Mouse (Mus musculus) lung, embryonic 16.5 days (tissue): ENCODE data around the gene Med16. TPM values are rescaled to one million over a fixed set of nuclear protein-coding genes. Genes with fewer than 3 reads are reported as not detected.

Experiments used
- ATAC-seq: fragments of 200-750 bp; cut with Nextera tagmentation; 2 replicates; pipeline ENCODE4 v1.8.0; 2017; ENCODE audit warnings: low read depth, mild to moderate bottlenecking, moderate library complexity
- H3K27ac ChIP-seq: fragments of 300-500 bp; sonication (generic); 2 replicates; pipeline ENCODE4 v1.5.1; 2014; ENCODE audit warnings: mild to moderate bottlenecking, control low read depth, low read length
- H3K27me3 ChIP-seq: fragments of 300-500 bp; sonication (generic); 2 replicates; pipeline ENCODE4 v1.6.1; 2014; ENCODE audit warnings: low read depth, low read length, mixed read lengths; ENCODE audit not compliant: control insufficient read depth, insufficient read depth
- H3K36me3 ChIP-seq: fragments of 300-500 bp; sonication (generic); 2 replicates; pipeline ENCODE4 v1.6.1; 2014; ENCODE audit warnings: low read length; ENCODE audit not compliant: control insufficient read depth, insufficient read depth
- H3K4me1 ChIP-seq: fragments of 300-500 bp; sonication (generic); replicated peaks from 2 replicates; pipeline ENCODE4 v1.6.1; 2014; ENCODE audit warnings: low read length, mixed read lengths; ENCODE audit not compliant: control insufficient read depth, insufficient read depth
- H3K4me2 ChIP-seq: fragments of 300-500 bp; sonication (generic); 2 replicates; pipeline ENCODE4 v1.6.1; 2014; ENCODE audit warnings: low read depth, low read length, control low read depth
- H3K4me3 ChIP-seq: fragments of 300-500 bp; sonication (generic); 2 replicates; pipeline ENCODE4 v1.5.1; 2014; ENCODE audit warnings: mild to moderate bottlenecking, low read length, control low read depth
- H3K9ac ChIP-seq: fragments of 300-500 bp; sonication (generic); 2 replicates; pipeline ENCODE4 v1.6.1; 2014; ENCODE audit warnings: low read length, control low read depth
- H3K9me3 ChIP-seq: fragments of 300-500 bp; sonication (generic); 2 replicates; pipeline ENCODE4 v1.6.1; 2016; ENCODE audit warnings: low read length; ENCODE audit not compliant: control insufficient read depth
- WGBS: fragments of 180-500 bp; shearing (Covaris S2); extraction: QIAGEN DNeasy Blood & Tissue Kit; methylation state at CpG from one replicate; pipeline ENCODE4 v1.1.7; 2014; 5-methylcytosine and 5-hydroxymethylcytosine counted together
- polyA plus RNA-seq: library from polyadenylated mRNA; unstranded; fragments of >200 nt; fragmentation: Nextera tagmentation; extraction: Ambion mirVana; gene quantifications from 2 replicates; pipeline ENCODE4 v1.2.1, GENCODE M21; 2015

Gene Med16
- polyA plus RNA-seq, 1 experiment from 2014 or later: 51.2 TPM

DNA sequence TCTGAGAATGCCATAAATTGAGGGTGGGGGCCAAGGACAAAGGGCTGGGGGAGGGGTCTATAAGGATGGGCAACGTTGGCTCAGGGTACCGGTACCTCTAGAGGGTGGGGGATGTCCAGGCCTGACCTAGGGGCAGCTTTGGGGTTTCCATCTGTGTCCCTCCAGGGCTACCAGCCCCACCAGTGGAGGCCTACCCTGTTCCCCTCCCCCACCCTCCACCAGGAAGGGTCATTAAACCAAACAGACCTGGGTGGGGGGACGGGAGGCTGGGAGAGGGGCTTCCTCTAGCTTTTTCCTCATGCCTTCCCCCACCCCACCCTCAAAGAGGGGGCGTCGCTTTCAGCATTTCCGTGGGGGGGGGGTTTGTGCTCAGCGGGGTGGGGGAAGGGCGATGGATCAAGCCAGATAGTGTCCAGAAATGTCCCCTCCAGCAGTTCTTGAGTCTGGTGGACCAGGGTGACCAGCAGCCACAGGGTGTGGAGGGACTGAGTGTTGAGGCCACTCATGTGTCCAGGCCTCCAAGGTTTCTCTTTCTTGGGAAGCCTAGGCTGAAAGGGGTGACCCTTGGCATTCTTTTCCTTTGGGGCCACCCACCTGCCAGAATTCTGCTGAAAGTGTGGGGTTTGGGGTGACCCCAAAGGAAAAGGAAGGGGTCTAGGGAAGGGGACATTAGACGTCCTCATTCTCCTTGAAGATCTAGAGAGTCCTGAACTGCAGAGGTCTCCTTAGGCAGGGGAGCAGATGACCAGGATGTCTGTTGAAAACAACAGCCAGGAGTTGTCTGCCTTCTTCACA is 20.4 kb upstream of the Med16 start:
- Histone ChIP-seq H3K36me3 (0 out of 2 replicates have a peak, but pooled peaks cover 6% of the 10 kb centered on the region), H3K9me3 (no peaks in the 10 kb centered on the region), H3K4me2 (peak overlapping the region; percentile 95), H3K4me1 (peaks cover 49% of the 10 kb centered on the region), H3K27me3 (no peaks in the 10 kb centered on the region; the same call in 1 of the 2 replicates), H3K27ac (peak overlapping the region; percentile 51), H3K9ac (peak overlapping the region; percentile 47), H3K4me3 (peak overlapping the region; percentile 92)
- 15% methylated on average over 9 of the region's 9 CpGs for WGBS
- no peak for ATAC-seq

DNA sequence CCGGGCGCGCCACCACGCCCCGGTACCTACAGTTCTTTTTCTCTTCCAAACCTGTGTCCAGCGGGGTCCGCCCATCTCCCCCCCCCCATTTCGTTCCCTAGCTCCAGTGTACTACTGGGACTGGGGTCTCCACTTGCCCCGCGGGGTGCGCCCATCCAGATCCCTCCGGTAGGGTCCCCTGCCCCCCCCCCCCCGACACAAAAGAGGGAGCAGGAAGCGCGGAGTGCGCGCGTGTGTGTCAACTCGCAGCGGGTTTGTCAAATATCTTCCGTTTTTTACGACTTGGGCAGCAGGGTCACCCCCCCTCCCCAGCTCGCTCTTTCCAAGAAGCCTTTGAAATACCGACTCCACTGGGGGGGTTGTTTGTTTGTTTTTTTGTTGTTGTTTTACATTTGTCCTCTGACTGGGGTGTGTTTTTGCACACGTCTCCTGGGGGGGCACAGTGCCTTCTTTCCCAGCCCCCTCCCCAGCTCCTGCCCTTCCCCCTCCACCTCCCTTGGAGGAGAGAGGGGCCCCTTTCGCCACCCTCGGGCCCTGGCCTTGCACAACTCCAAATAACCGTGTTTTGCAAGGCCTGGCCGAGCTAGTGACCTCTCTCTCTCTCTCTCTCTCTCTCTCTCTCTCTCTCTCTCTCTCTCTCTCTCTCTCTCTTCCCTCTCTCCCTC is 19.4 kb upstream of the Med16 start:
- 1% methylated on average over 29 of the region's 29 CpGs for WGBS
- Histone ChIP-seq H3K27me3 (peaks cover under 1% of the 10 kb centered on the region; the same call in 1 of the 2 replicates), H3K27ac (peak overlapping the region; percentile 95), H3K9ac (peak overlapping the region; percentile 96), H3K4me3 (peak overlapping the region; percentile 92), H3K9me3 (no peaks in the 10 kb centered on the region), H3K4me2 (peak overlapping the region; percentile 95), H3K4me1 (peaks cover 39% of the 10 kb centered on the region), H3K36me3 (0 out of 2 replicates have a peak, but pooled peaks cover 6% of the 10 kb centered on the region)
- ATAC-seq: no peak; the same call in 1 of the 2 replicates

DNA sequence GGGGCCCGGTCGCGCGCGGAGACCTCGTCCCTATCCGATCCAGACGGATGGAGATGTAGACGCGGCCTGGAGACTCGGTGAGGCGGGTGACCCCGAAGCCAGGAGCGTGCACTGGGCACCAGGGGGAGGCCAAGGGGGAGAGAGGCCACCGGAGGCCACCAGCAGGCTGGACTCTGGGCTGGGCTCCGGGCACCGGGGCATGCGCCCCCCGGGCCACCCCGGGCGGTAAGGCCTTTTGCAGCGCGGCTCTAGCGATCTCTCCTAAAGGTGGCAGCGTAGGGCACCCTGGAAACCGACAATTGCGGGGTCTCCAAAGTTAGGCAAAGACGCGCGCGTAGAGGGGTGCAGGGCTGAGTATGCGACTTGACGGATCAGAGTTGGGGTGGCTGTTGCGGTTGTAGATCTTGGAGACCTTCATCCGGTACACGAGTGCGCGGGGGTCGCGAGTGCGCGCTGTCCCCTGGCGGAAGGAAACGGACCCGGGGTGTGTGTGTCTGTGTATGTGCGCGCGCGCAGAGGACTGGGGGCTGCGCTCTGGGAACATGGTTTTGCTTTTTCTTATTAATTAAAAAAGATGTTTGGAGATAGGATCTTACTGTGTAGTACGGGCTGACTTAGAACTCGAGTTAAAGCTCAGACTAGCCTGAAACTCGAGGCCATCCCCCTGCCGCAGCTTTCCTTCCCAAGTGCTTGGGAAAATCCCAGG is 18.8 kb upstream of the Med16 start:
- H3K9ac ChIP-seq: peak overlapping the region; percentile 96
- peak overlapping the region; percentile 95 for H3K4me2 ChIP-seq
- peaks cover 32% of the 10 kb centered on the region for H3K4me1 ChIP-seq
- peak overlapping the region; percentile 95 for H3K27ac ChIP-seq
- peak overlapping the region; percentile 92 for H3K4me3 ChIP-seq
- peak; percentile 37 for ATAC-seq
- H3K9me3 ChIP-seq: no peaks in the 10 kb centered on the region
- 0 out of 2 replicates have a peak, but pooled peaks cover 6% of the 10 kb centered on the region for H3K36me3 ChIP-seq
- H3K27me3 ChIP-seq: peaks cover 7% of the 10 kb centered on the region
- WGBS: under 1% methylated on average over 54 of the region's 54 CpGs

DNA sequence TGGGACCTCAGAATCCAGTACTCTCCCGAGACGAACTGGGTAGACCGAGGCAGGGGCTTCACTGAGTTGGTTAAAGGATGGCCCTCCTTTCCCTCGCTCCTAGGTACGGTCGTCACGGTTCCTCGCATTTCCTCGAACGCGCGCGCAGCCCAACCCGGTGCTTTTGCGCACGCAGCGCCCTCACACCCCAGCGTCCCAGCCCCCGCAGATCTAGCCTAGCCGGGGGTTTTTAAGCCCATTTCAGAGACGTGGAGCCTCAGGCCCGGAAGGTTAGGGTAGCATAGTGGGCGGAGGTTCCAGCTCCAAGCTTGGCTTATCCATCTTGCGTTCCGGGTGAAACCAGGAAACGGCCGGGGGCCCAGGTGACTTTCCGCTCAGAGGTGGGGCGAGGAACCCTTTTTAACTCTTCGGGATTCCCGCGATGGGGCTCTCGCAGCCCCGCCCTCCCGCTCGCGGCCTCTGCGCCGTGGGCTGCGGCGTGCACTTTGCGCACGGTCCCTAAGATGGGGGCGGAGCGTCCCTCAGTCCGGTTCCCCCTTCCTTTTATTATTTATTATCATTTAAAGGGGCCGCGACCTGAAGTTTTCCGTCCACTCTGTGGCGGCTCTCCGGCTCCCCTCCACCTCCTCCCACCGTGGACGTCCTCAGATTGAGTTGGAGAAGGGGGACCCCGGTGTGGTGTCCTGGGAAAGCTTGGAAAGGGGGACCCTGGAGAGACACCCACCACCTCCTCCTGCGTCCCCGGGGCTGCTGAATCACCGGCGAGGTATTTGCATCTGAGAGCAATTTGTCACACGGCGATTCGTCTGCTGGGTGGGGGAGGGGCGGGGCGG is 18.0 kb upstream of the Med16 start, which contains the start of gene Arid3a:
Gene Arid3a, plus strand, starts transcription at position 553 of the 833 bp plus-strand sequence.
- Histone ChIP-seq H3K36me3 (0 out of 2 replicates have a peak, but pooled peaks cover 3% of the 10 kb centered on the region), H3K4me3 (peak within 1 kb of the TSS; percentile 92), H3K9ac (peak within 1 kb of the TSS; percentile 96), H3K27ac (peak within 1 kb of the TSS; percentile 95), H3K27me3 (peaks cover 15% of the 10 kb centered on the region), H3K4me1 (peaks cover 25% of the 10 kb centered on the region), H3K9me3 (no peaks in the 10 kb centered on the region), H3K4me2 (peak within 1 kb of the TSS; percentile 95)
- under 1% methylated on average over 63 of the region's 63 CpGs for WGBS
- peak; percentile 78 for ATAC-seq

DNA sequence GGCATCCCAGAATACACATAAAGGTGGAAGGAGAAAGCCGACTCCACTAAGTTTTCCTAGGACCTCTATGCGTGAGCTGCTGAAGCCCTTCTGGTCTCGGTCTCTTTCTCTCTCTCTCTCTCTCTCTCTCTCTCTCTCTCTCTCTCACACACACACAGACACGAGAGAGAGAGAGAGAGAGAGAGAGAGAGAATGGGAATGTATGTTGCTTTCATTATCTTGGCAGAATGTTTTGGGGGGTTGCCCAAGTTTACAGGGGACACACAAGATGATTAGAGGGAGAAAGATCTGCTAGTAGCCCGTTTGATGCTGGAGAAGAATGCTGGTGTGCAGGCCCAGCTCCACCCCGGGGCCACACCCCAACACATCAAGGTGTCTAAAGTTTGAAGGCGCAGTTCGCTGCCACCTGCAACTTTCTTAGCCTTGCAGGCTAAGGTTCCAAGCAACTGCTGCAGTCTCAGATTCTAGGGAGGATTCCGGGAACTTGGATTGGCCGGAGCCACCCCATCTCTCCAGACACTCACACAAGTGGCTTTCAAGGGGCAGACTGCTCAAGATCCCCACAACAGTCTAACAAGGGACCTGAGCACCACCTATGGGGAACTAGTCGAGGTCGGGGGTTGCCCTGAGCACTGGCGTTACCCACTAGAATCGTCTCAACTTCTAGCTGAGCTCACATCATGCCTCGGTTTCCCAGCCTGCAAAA is 17.2 kb upstream of the Med16 start:
- 6% methylated on average over 14 of the region's 15 CpGs for WGBS
- Histone ChIP-seq H3K27ac (peak overlapping the region; percentile 69), H3K4me1 (peaks cover 30% of the 10 kb centered on the region), H3K27me3 (peaks cover 23% of the 10 kb centered on the region), H3K4me2 (peak overlapping the region; percentile 95), H3K9me3 (no peaks in the 10 kb centered on the region), H3K9ac (peak overlapping the region; percentile 96), H3K36me3 (0 out of 2 replicates have a peak, but pooled peaks cover 2% of the 10 kb centered on the region), H3K4me3 (peak overlapping the region; percentile 92)
- ATAC-seq: no peak

DNA sequence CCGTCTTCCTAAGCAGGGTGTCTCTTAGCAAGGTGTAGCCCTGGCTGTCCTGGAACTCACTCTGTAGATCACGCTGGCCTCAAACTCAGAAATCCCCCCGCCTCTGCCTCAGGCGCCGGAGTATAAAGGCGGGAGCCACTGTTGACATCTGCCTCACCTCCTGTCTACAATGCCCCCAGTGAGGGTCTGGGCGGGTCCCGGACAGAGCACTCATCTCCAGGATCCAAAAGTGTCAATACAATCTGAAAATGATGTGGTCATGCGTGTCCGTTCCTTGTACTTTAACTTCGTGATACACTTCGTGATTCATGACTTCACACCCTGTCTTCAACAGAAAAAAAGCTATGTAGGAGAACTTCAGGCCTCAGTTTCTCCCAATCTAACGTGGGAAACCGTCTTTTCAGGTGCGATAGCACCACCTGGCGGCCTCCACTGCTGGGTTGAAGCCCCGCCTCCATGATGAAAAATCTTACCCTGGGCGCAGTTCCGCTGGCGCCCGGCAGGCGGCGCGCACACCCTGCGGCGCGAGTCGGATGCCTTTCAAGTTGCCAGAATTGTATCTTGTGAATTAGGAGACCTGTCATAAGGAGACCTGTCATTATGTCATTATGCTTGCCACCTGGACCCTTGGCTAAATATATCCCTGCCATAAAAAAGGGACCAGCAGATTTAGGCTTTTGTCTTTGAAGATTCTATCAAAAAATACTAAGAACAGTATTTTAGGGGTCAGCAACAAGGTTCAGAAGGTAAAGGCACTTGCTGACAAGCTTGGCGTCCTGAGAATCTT is 16.5 kb upstream of the Med16 start:
- Histone ChIP-seq H3K36me3 (no peaks in the 10 kb centered on the region), H3K4me3 (no peak overlapping the region), H3K4me1 (peaks cover 33% of the 10 kb centered on the region), H3K9me3 (no peaks in the 10 kb centered on the region), H3K27me3 (peaks cover 30% of the 10 kb centered on the region), H3K27ac (no peak overlapping the region), H3K4me2 (peak overlapping the region; percentile 95), H3K9ac (no peak overlapping the region)
- ATAC-seq: no peak
- 8% methylated on average over 29 of the region's 29 CpGs for WGBS

DNA sequence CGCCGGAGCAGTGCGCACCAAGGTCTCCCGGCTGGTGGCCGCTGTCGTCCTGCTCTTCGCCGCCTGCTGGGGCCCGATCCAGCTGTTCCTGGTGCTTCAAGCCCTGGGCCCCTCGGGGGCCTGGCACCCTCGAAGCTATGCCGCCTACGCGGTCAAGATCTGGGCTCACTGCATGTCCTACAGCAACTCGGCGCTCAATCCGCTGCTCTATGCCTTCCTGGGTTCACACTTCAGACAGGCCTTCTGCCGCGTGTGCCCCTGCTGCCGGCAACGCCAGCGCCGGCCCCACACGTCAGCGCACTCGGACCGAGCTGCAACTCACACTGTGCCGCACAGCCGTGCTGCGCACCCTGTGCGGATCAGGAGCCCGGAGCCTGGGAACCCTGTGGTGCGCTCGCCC is 12.8 kb upstream of the Med16 start:
- H3K9me3 ChIP-seq: no peaks in the 10 kb centered on the region
- H3K27me3 ChIP-seq: peaks cover 58% of the 10 kb centered on the region
- H3K4me3 ChIP-seq: peak overlapping the region; percentile 35
- no peak for ATAC-seq
- 2% methylated on average over 34 of the region's 34 CpGs for WGBS
- peak overlapping the region; percentile 59 for H3K9ac ChIP-seq
- H3K4me1 ChIP-seq: peaks cover 28% of the 10 kb centered on the region
- no peaks in the 10 kb centered on the region for H3K36me3 ChIP-seq
- H3K27ac ChIP-seq: no peak overlapping the region
- peak overlapping the region; percentile 37 for H3K4me2 ChIP-seq
